Mouse (Mus musculus) hindbrain, embryonic 16.5 days (tissue): ENCODE data around the gene Tmprss4. TPM values are rescaled to one million over a fixed set of nuclear protein-coding genes. Genes with fewer than 3 reads are reported as not detected.

Experiments
- ATAC-seq: fragments of 200-750 bp; cut with Nextera tagmentation; 2 replicates; pipeline ENCODE4 v1.8.0; 2017; ENCODE audit warnings: moderate TSS enrichment, moderate library complexity
- H3K27ac ChIP-seq: fragments of 300-500 bp; sonication (generic); 2 replicates; pipeline ENCODE4 v1.5.1; 2014; ENCODE audit warnings: low read depth, mild to moderate bottlenecking, control low read depth, low read length, moderate library complexity
- H3K27me3 ChIP-seq: fragments of 300-500 bp; sonication (generic); replicated peaks from 2 replicates; pipeline ENCODE4 v1.6.1; 2014; ENCODE audit warnings: low read length; ENCODE audit not compliant: control insufficient read depth, insufficient read depth
- H3K36me3 ChIP-seq: fragments of 300-500 bp; sonication (generic); 2 replicates; pipeline ENCODE4 v1.6.1; 2014; ENCODE audit warnings: mild to moderate bottlenecking, low read length, moderate library complexity, mixed read lengths; ENCODE audit not compliant: control insufficient read depth, insufficient read depth
- H3K4me1 ChIP-seq: fragments of 300-500 bp; sonication (generic); 2 replicates; pipeline ENCODE4 v1.6.1; 2014; ENCODE audit warnings: low read depth, low read length; ENCODE audit not compliant: control insufficient read depth, insufficient read depth
- H3K4me2 ChIP-seq: fragments of 300-500 bp; sonication (generic); 2 replicates; pipeline ENCODE4 v1.6.1; 2014; ENCODE audit warnings: mild to moderate bottlenecking, low read length, control low read depth, moderate library complexity
- H3K4me3 ChIP-seq: fragments of 300-500 bp; sonication (generic); 2 replicates; pipeline ENCODE4 v1.5.1; 2014; ENCODE audit warnings: mild to moderate bottlenecking, low read length, control low read depth, moderate library complexity
- H3K9ac ChIP-seq: fragments of 300-500 bp; sonication (generic); 2 replicates; pipeline ENCODE4 v1.6.1; 2014; ENCODE audit warnings: low read depth, mild to moderate bottlenecking, control low read depth, low read length, moderate library complexity
- H3K9me3 ChIP-seq: fragments of 300-500 bp; sonication (generic); 2 replicates; pipeline ENCODE4 v1.6.1; 2014; ENCODE audit warnings: mild to moderate bottlenecking, low read length, moderate library complexity; ENCODE audit not compliant: control insufficient read depth
- WGBS: fragments of 180-500 bp; shearing (Covaris S2); extraction: QIAGEN DNeasy Blood & Tissue Kit; methylation state at CpG from one replicate; pipeline ENCODE4 v1.1.7; 2014; 5-methylcytosine and 5-hydroxymethylcytosine counted together
- polyA plus RNA-seq: library from polyadenylated mRNA; unstranded; fragments of >200 nt; fragmentation: Nextera tagmentation; extraction: Ambion mirVana; gene quantifications from 2 replicates; pipeline ENCODE4 v1.2.1, GENCODE M21; 2015

Gene Tmprss4
- polyA plus RNA-seq, 1 experiment from 2014 or later = not detected

DNA sequence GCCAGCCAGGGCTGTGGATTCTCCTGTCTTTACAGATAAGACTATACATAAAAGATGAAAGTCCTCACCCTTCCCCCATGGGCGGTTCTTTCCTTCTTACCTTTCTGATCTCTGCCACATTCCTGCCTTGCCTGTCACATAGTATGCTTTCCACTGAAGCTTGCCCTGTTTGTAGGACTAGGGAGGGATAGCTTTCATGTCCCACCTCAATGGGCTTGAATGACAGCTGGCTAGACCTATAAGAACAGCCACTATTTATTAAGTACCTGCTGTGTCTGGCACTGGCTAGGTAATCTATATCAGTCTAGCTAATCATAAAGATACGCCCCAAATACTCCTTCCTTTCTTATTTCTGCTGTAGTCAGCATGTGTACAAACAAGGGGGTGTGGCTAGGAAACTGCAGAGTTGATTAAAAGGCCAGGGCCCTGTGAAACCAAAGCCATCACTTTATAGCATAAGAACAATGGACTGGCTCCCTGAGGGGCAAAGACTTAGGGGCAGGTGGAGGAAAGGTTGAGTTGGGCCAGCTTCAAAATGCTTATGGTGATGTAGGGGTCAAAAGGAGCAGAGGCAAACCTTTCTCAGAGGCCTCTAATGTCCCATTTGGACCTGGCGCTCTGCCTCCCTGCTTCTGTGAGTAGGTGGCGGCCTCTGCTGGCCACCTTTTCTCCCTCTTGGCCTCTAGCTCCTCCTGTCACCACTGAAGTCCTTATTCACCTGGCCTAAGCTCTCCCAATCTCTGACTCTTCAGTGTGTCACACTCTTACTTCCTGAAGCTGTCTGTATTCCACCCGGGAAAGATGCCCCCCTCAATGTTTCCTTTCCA is 70.2 kb downstream of the Tmprss4 start:
- Histone ChIP-seq H3K9ac (no peak overlapping the region), H3K27ac (no peak overlapping the region), H3K4me2 (no peak overlapping the region), H3K27me3 (peaks cover 34% of the 10 kb centered on the region), H3K9me3 (no peaks in the 10 kb centered on the region), H3K4me3 (no peak overlapping the region), H3K4me1 (peaks cover 9% of the 10 kb centered on the region), H3K36me3 (no peaks in the 10 kb centered on the region)
- 25% methylated on average over 5 of the region's 5 CpGs for WGBS
- no peak for ATAC-seq

- Histone ChIP-seq H3K4me2 (no peak overlapping the region), H3K4me3 (no peak overlapping the region), H3K4me1 (no peaks in the 10 kb centered on the region), H3K27ac (no peak overlapping the region), H3K9me3 (no peaks in the 10 kb centered on the region), H3K36me3 (peaks cover 13% of the 10 kb centered on the region; the same call in 1 of the 2 replicates), H3K27me3 (peaks cover 8% of the 10 kb centered on the region), H3K9ac (no peak overlapping the region)
- ATAC-seq = no peak
- WGBS = 89% methylated on average over 3 of the region's 3 CpGs
Observed at GRCm38 (mm10) chr9:45130119-45130518, 73.8 kb downstream of the Tmprss4 start.

GRCm38 (mm10) chr9:45126941-45127340 is 77.0 kb downstream of the Tmprss4 start:
- Histone ChIP-seq H3K27ac (no peak overlapping the region), H3K4me2 (no peak overlapping the region), H3K9me3 (no peaks in the 10 kb centered on the region), H3K4me3 (no peak overlapping the region), H3K27me3 (no peaks in the 10 kb centered on the region), H3K36me3 (peaks cover 15% of the 10 kb centered on the region; the same call in 1 of the 2 replicates), H3K4me1 (peaks cover 6% of the 10 kb centered on the region), H3K9ac (no peak overlapping the region)
- ATAC-seq = no peak
- WGBS = 61% methylated on average over 7 of the region's 7 CpGs

GRCm38 (mm10) chr9:45125211-45125610 is 78.7 kb downstream of the Tmprss4 start:
- 94% methylated on average over 14 of the region's 14 CpGs for WGBS
- no peak overlapping the region for H3K27ac ChIP-seq
- H3K27me3 ChIP-seq = no peaks in the 10 kb centered on the region
- peaks cover 16% of the 10 kb centered on the region for H3K4me1 ChIP-seq
- H3K4me3 ChIP-seq = no peak overlapping the region
- H3K36me3 ChIP-seq = peaks cover 15% of the 10 kb centered on the region; the same call in 1 of the 2 replicates
- no peak overlapping the region for H3K4me2 ChIP-seq
- no peak for ATAC-seq
- H3K9ac ChIP-seq = no peak overlapping the region
- no peaks in the 10 kb centered on the region for H3K9me3 ChIP-seq

Other genes starting within 250 kb of the Tmprss4 start
- 31.8 and 35.0 TPM in 2 replicates for gene Ube4a, start 238.5 kb downstream of the Tmprss4 start, polyA plus RNA-seq
- not detected in 2 replicates for gene Cd3g, start 223.7 kb downstream of the Tmprss4 start, polyA plus RNA-seq
- not detected in 2 replicates for gene Cd3d, start 222.3 kb downstream of the Tmprss4 start, polyA plus RNA-seq
- gene Cd3e, start 194.5 kb downstream of the Tmprss4 start, polyA plus RNA-seq = 0.15 and 0.19 TPM in 2 replicates
- 2.5 and 3.0 TPM in 2 replicates for gene Mpzl2, start 164.3 kb downstream of the Tmprss4 start, polyA plus RNA-seq
- gene Mpzl3, start 148.9 kb downstream of the Tmprss4 start, polyA plus RNA-seq = 1.0 and 1.2 TPM in 2 replicates
- 0.25 and 0.37 TPM in 2 replicates for gene Jaml, start 124.9 kb downstream of the Tmprss4 start, polyA plus RNA-seq
- 10.0 and 10.5 TPM in 2 replicates for gene Scn2b, start 86.3 kb downstream of the Tmprss4 start, polyA plus RNA-seq
- 0.60 and 0.81 TPM in 2 replicates for gene Scn4b, start 65.7 kb downstream of the Tmprss4 start, polyA plus RNA-seq
- not detected in 2 replicates for gene BC049352, start 22.1 kb downstream of the Tmprss4 start, polyA plus RNA-seq
- 0.70 and 0.94 TPM in 2 replicates for gene Il10ra, start 65.1 kb upstream of the Tmprss4 start, polyA plus RNA-seq
- 0.06 TPM in 1 of 2 replicates, not detected in the other for gene Tmprss13, start 115.0 kb upstream of the Tmprss4 start, polyA plus RNA-seq
- 679 and 766 TPM in 2 replicates for gene Fxyd6, start 166.1 kb upstream of the Tmprss4 start, polyA plus RNA-seq
- 11.7 and 15.7 TPM in 2 replicates for gene Fxyd2, start 195.6 kb upstream of the Tmprss4 start, polyA plus RNA-seq
- gene Dscaml1, start 222.5 kb upstream of the Tmprss4 start, polyA plus RNA-seq = 10.8 and 17.7 TPM in 2 replicates